7 mouse cellular contexts compared by ENCODE assay signal in the genomic region with DNA sequence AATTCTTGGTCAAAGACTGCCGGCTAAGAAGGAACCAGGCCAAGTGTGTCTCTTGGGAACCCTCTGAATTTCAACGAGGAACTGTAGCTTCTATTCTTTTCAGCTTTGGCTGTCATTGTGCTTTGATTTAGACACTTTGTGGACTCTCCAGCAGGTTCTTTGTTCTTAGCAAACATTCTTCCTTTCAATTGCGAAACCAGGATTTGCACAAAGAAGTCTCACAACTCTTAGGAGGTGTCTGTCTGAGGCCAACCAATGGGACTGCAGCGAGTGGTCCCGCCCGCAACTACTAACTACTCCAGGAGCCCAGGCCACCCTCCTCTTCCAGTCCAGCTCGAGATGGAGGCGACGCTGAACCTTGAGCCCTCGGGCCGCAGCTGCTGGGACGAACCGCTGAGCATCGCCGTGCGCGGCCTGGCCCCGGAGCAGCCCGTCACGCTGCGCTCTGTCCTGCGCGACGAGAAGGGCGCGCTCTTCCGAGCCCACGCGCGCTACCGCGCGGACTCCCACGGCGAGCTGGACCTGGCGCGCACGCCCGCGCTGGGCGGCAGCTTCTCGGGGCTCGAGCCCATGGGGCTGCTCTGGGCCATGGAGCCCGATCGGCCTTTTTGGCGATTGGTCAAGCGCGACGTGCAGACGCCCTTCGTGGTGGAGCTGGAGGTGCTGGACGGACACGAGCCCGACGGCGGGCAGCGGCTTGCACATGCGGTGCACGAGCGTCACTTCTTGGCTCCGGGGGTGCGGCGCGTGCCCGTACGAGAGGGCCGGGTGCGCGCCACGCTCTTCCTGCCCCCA. TPM values are rescaled to one million over a fixed set of nuclear protein-coding genes. Genes with fewer than 3 reads are reported as not detected.
A peak's percentile ranks its signal among the peaks of the same experiment; 100 is the strongest.
DNase-seq lines count a peak whose midpoint lies in the region; ATAC-seq and TF ChIP-seq lines count a peak whose summit lies in the region.
"Not testable (repeated sequence)": the region's sequence is repeated elsewhere in the genome, so short reads cannot be mapped to it uniquely, and the experiment has no call there.

A gene (plus strand): TSS at position 320 of the 795 bp plus-strand sequence.

- WGBS in heart, embryonic 10.5 days: 3% methylated on average over 55 of the region's 70 CpGs
- WGBS in limb, embryonic 12.5 days: 3% methylated on average over 59 of the region's 70 CpGs
- 1% methylated on average over 51 of the region's 70 CpGs for WGBS in midbrain, embryonic 11.5 days

- H3K36me3 ChIP-seq in erythroblast, embryonic 14.5 days (ENCODE audit: control insufficient read depth); heart, embryonic 10.5 days; limb, embryonic 12.5 days; midbrain, embryonic 11.5 days (ENCODE audit: control insufficient read depth, insufficient read depth, low read length): not testable (repeated sequence)

- ATAC-seq in limb, embryonic 12.5 days (ENCODE audit: insufficient number of reproducible peaks, insufficient read depth, low FRiP score, low TSS enrichment, low read depth): peak; percentile 94
- peak; percentile 94 for ATAC-seq in midbrain, embryonic 11.5 days (ENCODE audit: low FRiP score)

- H3K9ac ChIP-seq in limb, embryonic 12.5 days (replicated peaks): peak within 1 kb of the TSS; percentile 70
- H3K9ac ChIP-seq in midbrain, embryonic 11.5 days (ENCODE audit: low read length): peak within 1 kb of the TSS; percentile 63

- not testable (repeated sequence) for TF ChIP-seq CTCF in bone marrow macrophage, adult 2 months (IDR thresholded peaks at IDR 0.05; ENCODE audit: low read depth, low read length)

- peak within 1 kb of the TSS; percentile 58 for H3K4me2 ChIP-seq in limb, embryonic 12.5 days
- peak within 1 kb of the TSS; percentile 49 for H3K4me2 ChIP-seq in midbrain, embryonic 11.5 days

- TF ChIP-seq POLR2A in bone marrow macrophage, adult 2 months (IDR thresholded peaks at IDR 0.05; ENCODE audit: borderline replicate concordance, low read depth, low read length): not testable (repeated sequence)

- H3K27ac ChIP-seq in bone marrow macrophage, adult 2 months (ENCODE audit: insufficient read depth, low read depth, low read length): not testable (repeated sequence)
- peak within 1 kb of the TSS; percentile 70 for H3K27ac ChIP-seq in heart, embryonic 10.5 days
- H3K27ac ChIP-seq in limb, embryonic 12.5 days: peak within 1 kb of the TSS; percentile 70
- peak within 1 kb of the TSS; percentile 42 for H3K27ac ChIP-seq in midbrain, embryonic 11.5 days (ENCODE audit: low read depth, low read length)

- peak within 1 kb of the TSS; percentile 65 for H3K4me3 ChIP-seq in bone marrow macrophage, adult 2 months (ENCODE audit: insufficient read depth, low read length)
- peak within 1 kb of the TSS; percentile 38 for H3K4me3 ChIP-seq in erythroblast, embryonic 14.5 days (replicated peaks)
- H3K4me3 ChIP-seq in heart, embryonic 10.5 days: peak within 1 kb of the TSS; percentile 58
- H3K4me3 ChIP-seq in limb, embryonic 12.5 days (replicated peaks): peak within 1 kb of the TSS; percentile 48
- peak within 1 kb of the TSS; percentile 38 for H3K4me3 ChIP-seq in midbrain, embryonic 11.5 days (ENCODE audit: low read depth, low read length)

- not testable (repeated sequence) for H3K9me3 ChIP-seq in erythroblast, embryonic 14.5 days (ENCODE audit: control insufficient read depth, low read length); heart, embryonic 10.5 days; limb, embryonic 12.5 days; midbrain, embryonic 11.5 days (ENCODE audit: control insufficient read depth, low read length)

- H3K4me1 ChIP-seq in bone marrow macrophage, adult 2 months (ENCODE audit: control insufficient read depth, insufficient read depth, low read length): peaks cover 20% of the 10 kb centered on the region
- not testable (repeated sequence) for H3K4me1 ChIP-seq in erythroblast, embryonic 14.5 days (ENCODE audit: control insufficient read depth)
- H3K4me1 ChIP-seq in heart, embryonic 10.5 days: peaks cover 13% of the 10 kb centered on the region; the same call in 1 of the 2 replicates
- H3K4me1 ChIP-seq in limb, embryonic 12.5 days (replicated peaks): peaks cover 30% of the 10 kb centered on the region
- H3K4me1 ChIP-seq in midbrain, embryonic 11.5 days (ENCODE audit: control insufficient read depth, insufficient read depth, low read length): peaks cover 22% of the 10 kb centered on the region

- DNase-seq in heart, embryonic 10.5 days (ENCODE audit: low spot score): peak; percentile 86
- DNase-seq in kidney, adult 9 months: peak; percentile 87
- DNase-seq in midbrain, embryonic 11.5 days (ENCODE audit: low spot score, missing footprints): peak; percentile 96
- DNase-seq in skeletal muscle tissue, adult 2 months (ENCODE audit: low read depth, low spot score): peak; percentile 56

- peaks cover 35% of the 10 kb centered on the region for H3K27me3 ChIP-seq in erythroblast, embryonic 14.5 days (ENCODE audit: control insufficient read depth)
- H3K27me3 ChIP-seq in heart, embryonic 10.5 days (ENCODE audit: insufficient read depth, poor library complexity, severe bottlenecking): peaks cover 11% of the 10 kb centered on the region; the same call in 1 of the 2 replicates
- not testable (repeated sequence) for H3K27me3 ChIP-seq in limb, embryonic 12.5 days; midbrain, embryonic 11.5 days (ENCODE audit: control insufficient read depth, insufficient read depth, low read length)

RNA-seq across cellular contexts. Expression of the gene that starts here (rescaled TPM):
- 13.0 and 14.5 TPM in 2 replicates for polyA plus RNA-seq in bone marrow macrophage, adult 2 months (2012; ENCODE audit: insufficient read depth, insufficient read length, missing spikeins)
- polyA plus RNA-seq in erythroblast, embryonic 14.5 days (2012): 0.01 and 0.05 TPM in 2 replicates
- polyA plus RNA-seq in heart, embryonic 10.5 days (2016; fragmentation: Nextera tagmentation; extraction: Ambion mirVana): 15.3 and 23.3 TPM in 2 replicates
- polyA plus RNA-seq in limb, embryonic 12.5 days (2016; fragmentation: Nextera tagmentation; extraction: Ambion mirVana): 38.1 and 43.9 TPM in 2 replicates
- polyA plus RNA-seq in midbrain, embryonic 11.5 days (2014; fragmentation: Nextera tagmentation; extraction: Ambion mirVana): 47.5 and 48.5 TPM in 2 replicates

Comparison
In these comparisons a context has a peak if more than half of its experiments do, and no peak if none do; other contexts are left out.
1. RNA of the gene that starts here (polyA plus RNA-seq): 47.5 to 48.5 TPM in midbrain, embryonic 11.5 days, 38.1 to 43.9 TPM in limb, embryonic 12.5 days, 15.3 to 23.3 TPM in heart, embryonic 10.5 days and 13.0 to 14.5 TPM in bone marrow macrophage, adult 2 months; 0.01 to 0.05 TPM in erythroblast, embryonic 14.5 days; every median in the first group is over 10 times any median in the second.
2. Peak in every context shown above with its lines, with median percentiles within 50 percentile points of each other: H3K4me3 ChIP-seq and DNase-seq.